Mouse (Mus musculus) kidney, adult 2 months (tissue): ENCODE results near the gene Cabp2.
A peak's percentile ranks its signal among the peaks of the same experiment; 100 is the strongest.

Experiments used
- CTCF ChIP-seq: fragments of 200-500 bp; conservative IDR thresholded peaks from 2 replicates; pipeline ENCODE4 v1.5.1; 2011; ENCODE audit warnings: low read depth, mild to moderate bottlenecking, control low read depth, low read length, moderate library complexity, mixed read lengths; ENCODE audit not compliant: insufficient read depth, insufficient read length
- POLR2A ChIP-seq: fragments of 200-500 bp; IDR thresholded peaks from one replicate; pipeline ENCODE4 v1.6.1; 2011; ENCODE audit warnings: low read depth, low read length, control low read depth

- peak; percentile 56 for TF ChIP-seq CTCF
- TF ChIP-seq POLR2A: no peak
These were observed 35.2 kb upstream of the Cabp2 start, which contains the start of gene Gstp2 for GRCm38 (mm10) chr19:4045966-4046865.
